In the genomic region with DNA sequence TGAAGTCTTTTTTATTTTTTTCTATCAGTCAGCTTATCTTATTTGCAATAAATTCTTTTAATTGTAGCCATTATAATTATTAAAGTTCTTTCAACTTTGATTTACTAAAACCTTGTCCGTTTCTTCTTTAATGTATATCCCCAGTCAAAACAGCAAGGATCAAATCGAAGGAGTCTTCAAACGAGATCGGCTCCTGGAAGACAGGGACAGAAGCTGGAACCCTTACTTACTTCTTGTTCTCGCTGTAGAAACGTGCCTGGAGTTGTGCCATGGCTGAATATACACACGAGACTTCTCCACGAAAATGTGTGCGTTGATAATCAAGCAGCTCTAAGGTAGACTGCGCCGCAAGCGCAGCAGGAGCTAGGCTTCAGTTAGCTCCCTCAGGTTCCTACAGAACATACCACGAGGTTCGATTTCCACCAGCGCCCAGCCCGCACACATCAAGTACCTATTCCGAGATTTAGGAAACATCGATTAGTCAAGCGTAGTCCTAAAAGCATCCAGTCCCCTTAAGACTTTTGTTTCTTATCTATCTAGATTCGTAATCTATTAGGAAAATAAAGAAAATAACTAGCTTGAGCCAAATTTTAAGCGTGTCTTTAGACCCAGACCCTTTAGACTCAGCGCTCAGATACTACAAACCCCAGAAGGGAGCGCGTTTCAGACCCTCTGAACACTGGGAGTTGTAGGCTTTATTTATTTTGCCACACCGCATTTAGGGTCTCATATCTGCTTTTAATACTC, we compare ENCODE assay signal across 8 mouse cellular contexts. TPM values are rescaled to one million over a fixed set of nuclear protein-coding genes. Genes with fewer than 3 reads are reported as not detected.
DNase-seq lines count a peak whose midpoint lies in the region; ATAC-seq and TF ChIP-seq lines count a peak whose summit lies in the region.

No protein-coding gene starts in this region.

- peak overlapping the region; percentile 21 for H3K9ac ChIP-seq in embryonic facial prominence, embryonic 15.5 days
- H3K9ac ChIP-seq in heart, embryonic 12.5 days, result peak overlapping the region; percentile 86
- H3K9ac ChIP-seq in kidney, postnatal 0 days (ENCODE audit: low read depth, low read length), result peak overlapping the region; percentile 96
- H3K9ac ChIP-seq in liver, adult 2 months (ENCODE audit: low read depth, low read length), result peak overlapping the region; percentile 68

- no peak for TF ChIP-seq CTCF in kidney, postnatal 0 days (IDR thresholded peaks at IDR 0.05; ENCODE audit: low read depth)
- no peak for TF ChIP-seq CTCF in liver, adult 2 months (IDR thresholded peaks at IDR 0.05; ENCODE audit: low read depth, low read length)

- TF ChIP-seq POLR2A in liver, adult 2 months (IDR thresholded peaks at IDR 0.05; ENCODE audit: extremely low read depth, insufficient read depth, low read length), result no peak

- H3K79me2 ChIP-seq in liver, adult 2 months (ENCODE audit: control insufficient read depth, insufficient read depth, low read length), result no peaks in the 10 kb centered on the region; the same call in 1 of the 2 replicates

- H3K4me3 ChIP-seq in embryonic facial prominence, embryonic 15.5 days (replicated peaks), result peak overlapping the region; percentile 96
- H3K4me3 ChIP-seq in heart, embryonic 12.5 days, result peak overlapping the region; percentile 82
- H3K4me3 ChIP-seq in kidney, postnatal 0 days (replicated peaks; ENCODE audit: low read depth, low read length), result peak overlapping the region; percentile 94
- peak overlapping the region; percentile 87 for H3K4me3 ChIP-seq in liver, adult 2 months (ENCODE audit: insufficient read depth, low read depth, low read length)

- peak; percentile 89 for ATAC-seq in embryonic facial prominence, embryonic 15.5 days (ENCODE audit: insufficient number of reproducible peaks, low FRiP score, low TSS enrichment, low read depth)
- peak; percentile 86 for ATAC-seq in heart, embryonic 12.5 days (ENCODE audit: insufficient number of reproducible peaks, low FRiP score)
- peak; percentile 79 for ATAC-seq in kidney, postnatal 0 days (replicated peaks; ENCODE audit: low FRiP score, low read depth)
- ATAC-seq in monocyte, adult 5-6 weeks (replicated peaks; ENCODE audit: insufficient number of reproducible peaks, low FRiP score, low TSS enrichment, poor library complexity, severe bottlenecking), result peak; percentile 75

- H3K36me3 ChIP-seq in embryonic facial prominence, embryonic 15.5 days, result peaks cover 15% of the 10 kb centered on the region
- peaks cover 19% of the 10 kb centered on the region for H3K36me3 ChIP-seq in heart, embryonic 12.5 days
- H3K36me3 ChIP-seq in kidney, postnatal 0 days (ENCODE audit: insufficient read depth, low read length), result peaks cover 4% of the 10 kb centered on the region; the same call in 1 of the 2 replicates
- peaks cover 10% of the 10 kb centered on the region; the same call in 1 of the 2 replicates for H3K36me3 ChIP-seq in liver, adult 2 months (ENCODE audit: control insufficient read depth, insufficient read depth, low read length)
- peaks cover 6% of the 10 kb centered on the region for H3K36me3 ChIP-seq in splenic B cell, adult 2 months (ENCODE audit: control insufficient read depth, insufficient read depth, low read length, poor library complexity, severe bottlenecking)

- under 1% methylated on average over 25 of the region's 25 CpGs for WGBS in embryonic facial prominence, embryonic 15.5 days
- WGBS in heart, embryonic 12.5 days, result under 1% methylated on average over 25 of the region's 25 CpGs
- WGBS in kidney, postnatal 0 days, result under 1% methylated on average over 25 of the region's 25 CpGs
- under 1% methylated on average over 25 of the region's 25 CpGs for WGBS in liver, adult 2 months

- no peaks in the 10 kb centered on the region for H3K9me3 ChIP-seq in embryonic facial prominence, embryonic 15.5 days (replicated peaks)
- no peaks in the 10 kb centered on the region for H3K9me3 ChIP-seq in heart, embryonic 12.5 days (replicated peaks)
- H3K9me3 ChIP-seq in kidney, postnatal 0 days (replicated peaks; ENCODE audit: low read length), result no peaks in the 10 kb centered on the region

- peak overlapping the region; percentile 65 for H3K4me2 ChIP-seq in embryonic facial prominence, embryonic 15.5 days (replicated peaks)
- peak overlapping the region; percentile 82 for H3K4me2 ChIP-seq in heart, embryonic 12.5 days
- peak overlapping the region; percentile 85 for H3K4me2 ChIP-seq in kidney, postnatal 0 days (ENCODE audit: low read length)

- H3K27me3 ChIP-seq in embryonic facial prominence, embryonic 15.5 days, result no peaks in the 10 kb centered on the region
- H3K27me3 ChIP-seq in heart, embryonic 12.5 days (replicated peaks), result no peaks in the 10 kb centered on the region
- no peaks in the 10 kb centered on the region for H3K27me3 ChIP-seq in kidney, postnatal 0 days (ENCODE audit: insufficient read depth, low read length)
- H3K27me3 ChIP-seq in liver, adult 2 months (ENCODE audit: control insufficient read depth, insufficient read depth, low read length), result no peaks in the 10 kb centered on the region
- no peaks in the 10 kb centered on the region for H3K27me3 ChIP-seq in splenic B cell, adult 2 months (ENCODE audit: control insufficient read depth, insufficient read depth, low read length, poor library complexity, severe bottlenecking)

- H3K27ac ChIP-seq in embryonic facial prominence, embryonic 15.5 days (replicated peaks), result peak overlapping the region; percentile 99
- peak overlapping the region; percentile 100 for H3K27ac ChIP-seq in heart, embryonic 12.5 days (ENCODE audit: poor library complexity, severe bottlenecking)
- peak overlapping the region; percentile 97 for H3K27ac ChIP-seq in kidney, postnatal 0 days
- peak overlapping the region; percentile 61 for H3K27ac ChIP-seq in liver, adult 2 months (replicated peaks; ENCODE audit: insufficient read depth, low read depth, low read length)

- peaks cover 5% of the 10 kb centered on the region for H3K4me1 ChIP-seq in embryonic facial prominence, embryonic 15.5 days
- H3K4me1 ChIP-seq in heart, embryonic 12.5 days (replicated peaks), result peaks cover 5% of the 10 kb centered on the region
- no peaks in the 10 kb centered on the region for H3K4me1 ChIP-seq in kidney, postnatal 0 days (replicated peaks; ENCODE audit: insufficient read depth, low read length)
- H3K4me1 ChIP-seq in liver, adult 2 months (ENCODE audit: control insufficient read depth, insufficient read depth, low read length), result peaks cover 5% of the 10 kb centered on the region; the same call in 1 of the 2 replicates

- peak; percentile 91 for DNase-seq in A20 (ENCODE audit: low read depth, low spot score)
- peak; percentile 66 to 71 for DNase-seq in adrenal gland, postnatal 36 days
- peak; percentile 90 for DNase-seq in kidney, postnatal 0 days (ENCODE audit: low spot score)
- DNase-seq in liver, adult 2 months (ENCODE audit: extremely low read depth, low read depth, low spot score), result peak; percentile 88
- DNase-seq in splenic B cell, adult 2 months (ENCODE audit: low read depth, low spot score), result peak; percentile 87

RNA-seq across cellular contexts. Expression of gene Carf, which starts 0.6 kb away (rescaled TPM):
- total RNA-seq in adrenal gland, postnatal 36 days (2021), result 10 to 100 TPM in 1 of 2 experiments, 1 to 10 TPM in 1; 9.6 to 14.8 TPM
- polyA plus RNA-seq in embryonic facial prominence, embryonic 15.5 days (2015; fragmentation: Nextera tagmentation; extraction: Ambion mirVana), result 6.2 and 7.4 TPM in 2 replicates
- polyA plus RNA-seq in heart, embryonic 12.5 days (2016; fragmentation: Nextera tagmentation; extraction: Ambion mirVana), result 6.2 and 6.5 TPM in 2 replicates
- 4.6 and 4.9 TPM in 2 replicates for polyA plus RNA-seq in kidney, postnatal 0 days (2015; fragmentation: Nextera tagmentation; extraction: Ambion mirVana)
- total RNA-seq in liver, adult 2 months (2014; rRNA removed), result 4.7 and 5.8 TPM in 2 replicates
- polyA plus RNA-seq in liver, adult 2 months (2012; rRNA removed), result 0.61 and 0.69 TPM in 2 replicates
- total RNA-seq in monocyte, adult 5-6 weeks (2017), result 4.9 to 5.9 TPM (median 5.4 TPM) in 3 replicates

RNA-seq across cellular contexts. Expression of gene Wdr12, which starts 1.0 kb away (rescaled TPM):
- 10 to 100 TPM; 15.4 to 20.3 TPM for total RNA-seq in adrenal gland, postnatal 36 days (2021)
- polyA plus RNA-seq in embryonic facial prominence, embryonic 15.5 days (2015; fragmentation: Nextera tagmentation; extraction: Ambion mirVana), result 39.6 and 41.1 TPM in 2 replicates
- polyA plus RNA-seq in heart, embryonic 12.5 days (2016; fragmentation: Nextera tagmentation; extraction: Ambion mirVana), result 27.9 and 33.1 TPM in 2 replicates
- 44.9 and 47.9 TPM in 2 replicates for polyA plus RNA-seq in kidney, postnatal 0 days (2015; fragmentation: Nextera tagmentation; extraction: Ambion mirVana)
- total RNA-seq in liver, adult 2 months (2014; rRNA removed), result 9.0 and 11.6 TPM in 2 replicates
- 4.8 and 6.3 TPM in 2 replicates for polyA plus RNA-seq in liver, adult 2 months (2012; rRNA removed)
- total RNA-seq in monocyte, adult 5-6 weeks (2017), result 5.5 to 18.7 TPM (median 8.1 TPM) in 3 replicates

RNA-seq across cellular contexts. Expression of gene Ica1l, which starts 54.5 kb away (rescaled TPM):
- 1 to 10 TPM; 2.3 to 2.5 TPM for total RNA-seq in adrenal gland, postnatal 36 days (2021)
- polyA plus RNA-seq in embryonic facial prominence, embryonic 15.5 days (2015; fragmentation: Nextera tagmentation; extraction: Ambion mirVana), result 1.4 and 1.5 TPM in 2 replicates
- 0.31 and 0.58 TPM in 2 replicates for polyA plus RNA-seq in heart, embryonic 12.5 days (2016; fragmentation: Nextera tagmentation; extraction: Ambion mirVana)
- polyA plus RNA-seq in kidney, postnatal 0 days (2015; fragmentation: Nextera tagmentation; extraction: Ambion mirVana), result 1.4 and 1.7 TPM in 2 replicates
- total RNA-seq in liver, adult 2 months (2014; rRNA removed), result under 0.01 TPM in 1 of 2 replicates, not detected in the other
- polyA plus RNA-seq in liver, adult 2 months (2012; rRNA removed), result not detected in 2 replicates
- 4.6 TPM in 1 of 3 replicates, not detected in the others for total RNA-seq in monocyte, adult 5-6 weeks (2017)

Comparison
In these comparisons a context has a peak if more than half of its experiments do, and no peak if none do; other contexts are left out.
1. Peak in every context shown above with its lines: DNase-seq, ATAC-seq, H3K4me3 ChIP-seq and H3K27ac ChIP-seq.
2. H3K9ac ChIP-seq: peak in every context shown above with its lines; median percentile 96 in kidney, postnatal 0 days; 86 in heart, embryonic 12.5 days; 68 in liver, adult 2 months; 21 in embryonic facial prominence, embryonic 15.5 days.